Mouse (Mus musculus): Measurements from ENCODE around the gene Strc. TPM values are rescaled to one million over a fixed set of nuclear protein-coding genes. Genes with fewer than 3 reads are reported as not detected.

Gene Strc
- 0.19 and 1.1 TPM in 2 replicates for polyA plus RNA-seq (2012; rRNA removed; ENCODE audit: low replicate concordance)

GRCm38 (mm10) chr2:121386961-121387575 lies at the start of gene Strc:
Gene Strc (minus strand): TSS chr2:121387168.

GRCm38 (mm10) chr2:121413387-121414042 lies 26.5 kb upstream of the Strc start, which contains the start of the genes Pdia3 and Catsper2:
Gene Pdia3 (plus strand): TSS chr2:121413775.
Gene Catsper2 (minus strand): TSS chr2:121413792.

GRCm38 (mm10) chr2:121357494-121357893 lies 29.5 kb downstream of the Strc start, which contains the start of gene Ckmt1:
Gene Ckmt1 (plus strand): TSS chr2:121357714.

GRCm38 (mm10) chr2:121354820-121355592 lies 32.0 kb downstream of the Strc start, which contains the start of gene Ppip5k1:
Gene Ppip5k1 (minus strand): TSS chr2:121355396.

Other genes starting within 250 kb of the Strc start
- 0.78 and 2.4 TPM in 2 replicates for gene Adal, start 246.7 kb downstream of the Strc start, polyA plus RNA-seq (2012; rRNA removed; ENCODE audit: low replicate concordance)
- gene Lcmt2, start 246.5 kb downstream of the Strc start, polyA plus RNA-seq (2012; rRNA removed; ENCODE audit: low replicate concordance): 6.7 and 9.9 TPM in 2 replicates
- 8.6 and 20.6 TPM in 2 replicates for gene Tubgcp4, start 216.5 kb downstream of the Strc start, polyA plus RNA-seq (2012; rRNA removed; ENCODE audit: low replicate concordance)
- 1.4 and 2.0 TPM in 2 replicates for gene Zscan29, start 216.0 kb downstream of the Strc start, polyA plus RNA-seq (2012; rRNA removed; ENCODE audit: low replicate concordance)
- gene Trp53bp1, start 115.8 kb downstream of the Strc start, polyA plus RNA-seq (2012; rRNA removed; ENCODE audit: low replicate concordance): 2.9 and 10.6 TPM in 2 replicates
- 1.3 and 2.9 TPM in 2 replicates for gene Map1a, start 97.6 kb downstream of the Strc start, polyA plus RNA-seq (2012; rRNA removed; ENCODE audit: low replicate concordance)
- gene Ppip5k1, start 31.8 kb downstream of the Strc start, polyA plus RNA-seq (2012; rRNA removed; ENCODE audit: low replicate concordance): 38.4 and 48.8 TPM in 2 replicates
- 2,331 and 3,610 TPM in 2 replicates for gene Ckmt1, start 29.5 kb downstream of the Strc start, polyA plus RNA-seq (2012; rRNA removed; ENCODE audit: low replicate concordance)
- gene Pdia3, start 26.6 kb upstream of the Strc start, polyA plus RNA-seq (2012; rRNA removed; ENCODE audit: low replicate concordance): 1,015 and 2,104 TPM in 2 replicates
- gene Catsper2, start 26.6 kb upstream of the Strc start, polyA plus RNA-seq (2012; rRNA removed; ENCODE audit: low replicate concordance): 0.39 and 0.56 TPM in 2 replicates
- gene Ell3, start 57.1 kb upstream of the Strc start, polyA plus RNA-seq (2012; rRNA removed; ENCODE audit: low replicate concordance): 1.5 and 1.9 TPM in 2 replicates
- 581 and 825 TPM in 2 replicates for gene Serf2, start 62.0 kb upstream of the Strc start, polyA plus RNA-seq (2012; rRNA removed; ENCODE audit: low replicate concordance)
- gene Hypk, start 66.1 kb upstream of the Strc start, polyA plus RNA-seq (2012; rRNA removed; ENCODE audit: low replicate concordance): 1.1 and 3.5 TPM in 2 replicates
- gene Serinc4, start 69.6 kb upstream of the Strc start, polyA plus RNA-seq (2012; rRNA removed; ENCODE audit: low replicate concordance): 0.09 and 0.30 TPM in 2 replicates
- gene Mfap1b, start 86.9 kb upstream of the Strc start, polyA plus RNA-seq (2012; rRNA removed; ENCODE audit: low replicate concordance): 0.26 and 0.56 TPM in 2 replicates
- 0.34 and 0.35 TPM in 2 replicates for gene Mfap1a, start 119.5 kb upstream of the Strc start, polyA plus RNA-seq (2012; rRNA removed; ENCODE audit: low replicate concordance)
- 0.46 and 1.1 TPM in 2 replicates for gene Wdr76, start 119.6 kb upstream of the Strc start, polyA plus RNA-seq (2012; rRNA removed; ENCODE audit: low replicate concordance)